Mouse (Mus musculus): ENCODE data around the gene Map4k5.

- TF ChIP-seq CTCF (IDR thresholded peaks at IDR 0.05; ENCODE audit: insufficient read depth, low read depth, low read length) (no peak), POLR2A (IDR thresholded peaks at IDR 0.05; ENCODE audit: insufficient read depth, low read depth, low read length) (no peak)
Observed at GRCm38 (mm10) chr12:69845722-69846121, 47.3 kb downstream of the Map4k5 start.
